Mouse (Mus musculus) bone marrow, adult 2 months (tissue): ENCODE results near the gene Lama5.

Source experiments
- CTCF ChIP-seq: fragments of 200-500 bp; IDR thresholded peaks from 2 replicates; pipeline ENCODE4 v1.5.1; 2011; ENCODE audit warnings: low read length, control low read depth; ENCODE audit not compliant: control insufficient read depth, insufficient read depth
- POLR2A ChIP-seq: fragments of 200-500 bp; IDR thresholded peaks from 2 replicates; pipeline ENCODE4 v1.6.1; 2011; ENCODE audit warnings: low read depth, mild to moderate bottlenecking, control low read depth, low read length, borderline replicate concordance; ENCODE audit not compliant: control insufficient read depth

GRCm38 (mm10) chr2:180207840-180208239, 17.8 kb downstream of the Lama5 start:
- TF ChIP-seq CTCF (peak; percentile 57), POLR2A (no peak)
